Mouse (Mus musculus) CD4-positive, CD25-positive, alpha-beta regulatory T cell, adult 9 weeks (primary cell): Measurements from ENCODE around the gene Insm2. TPM values are rescaled to one million over a fixed set of nuclear protein-coding genes. Genes with fewer than 3 reads are reported as not detected.

Source experiments
- polyA plus RNA-seq: library from polyadenylated mRNA; unstranded; fragments of 100-300 nt; shearing (Covaris generic); gene quantifications from one replicate; pipeline ENCODE4 v1.2.1, GENCODE M21; 2017

Insm2 gene
- polyA plus RNA-seq, result 0.20 TPM

DNA sequence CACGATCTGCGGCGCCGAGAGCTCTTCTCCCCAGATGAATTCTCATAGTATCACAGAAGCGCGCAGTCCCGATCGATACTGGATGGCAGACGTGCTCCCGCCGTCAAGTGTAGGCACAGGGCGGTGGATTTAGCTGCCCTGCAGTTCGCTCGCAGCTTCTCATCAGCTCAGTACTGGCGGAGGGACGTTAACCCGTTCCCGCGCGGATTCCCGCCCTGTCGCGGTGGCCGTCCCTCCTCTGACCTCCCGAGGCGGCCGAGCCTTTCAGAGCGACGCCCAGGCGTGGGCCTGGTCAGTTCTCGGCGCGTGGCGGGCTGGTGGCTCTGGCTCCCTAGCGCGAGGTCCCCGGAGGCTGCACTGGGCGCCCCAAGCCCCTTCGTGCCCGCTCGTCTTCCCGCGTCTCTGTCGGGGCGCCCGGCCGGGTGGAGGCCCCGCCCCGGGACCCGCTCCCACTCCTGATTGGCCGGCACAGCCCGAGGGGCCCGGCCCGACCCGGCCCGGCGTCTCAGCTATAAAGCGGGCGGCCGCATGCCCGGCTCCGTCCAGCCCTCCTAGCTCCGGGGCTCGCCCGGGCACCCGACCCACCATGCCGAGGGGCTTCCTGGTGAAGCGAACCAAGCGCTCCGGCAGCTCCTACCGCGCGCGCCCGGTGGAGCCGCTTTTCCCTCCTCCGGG is at the start of gene Insm2:
Gene Insm2, plus strand, starts transcription at position 541 of the 675 bp plus-strand sequence.

DNA sequence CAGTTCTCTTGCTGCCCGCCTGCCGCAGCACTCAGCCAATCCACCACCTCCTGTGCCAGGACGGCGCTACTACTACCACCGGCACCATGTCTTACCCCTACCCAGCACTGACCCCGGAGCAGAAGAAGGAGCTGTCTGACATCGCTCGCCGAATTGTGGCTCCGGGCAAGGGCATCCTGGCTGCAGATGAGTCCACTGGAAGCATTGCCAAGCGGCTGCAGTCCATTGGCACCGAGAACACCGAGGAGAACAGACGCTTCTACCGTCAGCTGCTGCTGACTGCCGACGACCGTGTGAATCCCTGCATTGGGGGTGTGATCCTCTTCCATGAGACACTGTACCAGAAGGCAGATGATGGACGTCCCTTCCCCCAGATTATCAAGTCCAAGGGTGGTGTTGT is 34.0 kb upstream of the Insm2 start, which contains the start of gene Aldoart2:
Gene Aldoart2, plus strand, starts transcription at position 34 of the 400 bp plus-strand sequence.

Other genes with a start within 250 kb of the Insm2 start
- gene Psma6, start 215.2 kb upstream of the Insm2 start, polyA plus RNA-seq, result 338 TPM
- gene Nfkbia, start 106.8 kb upstream of the Insm2 start, polyA plus RNA-seq, result 781 TPM
- gene Aldoart2, start 34.2 kb upstream of the Insm2 start, polyA plus RNA-seq, result 0.16 TPM
- 11.9 TPM for gene Ralgapa1, start 221.7 kb downstream of the Insm2 start, polyA plus RNA-seq
- gene Brms1l, start 236.9 kb downstream of the Insm2 start, polyA plus RNA-seq, result 23.7 TPM